Mouse (Mus musculus) urinary bladder, postnatal 36 days (tissue): ENCODE results near the gene Ppp1r14a.
A peak's percentile ranks its signal among the peaks of the same experiment; 100 is the strongest.

ENCODE experiments used
- DNase-seq, 2 experiments: peaks; one replicate each; pipeline ENCODE4 v3.0.0; 2022; ENCODE audit warnings: low spot score in 2 of 2, mixed read lengths in 1 of 2

The Ppp1r14a gene

GRCm38 (mm10) chr7:29279261-29279660 lies 9.8 kb upstream of the Ppp1r14a start:
- no peak for DNase-seq

DNA sequence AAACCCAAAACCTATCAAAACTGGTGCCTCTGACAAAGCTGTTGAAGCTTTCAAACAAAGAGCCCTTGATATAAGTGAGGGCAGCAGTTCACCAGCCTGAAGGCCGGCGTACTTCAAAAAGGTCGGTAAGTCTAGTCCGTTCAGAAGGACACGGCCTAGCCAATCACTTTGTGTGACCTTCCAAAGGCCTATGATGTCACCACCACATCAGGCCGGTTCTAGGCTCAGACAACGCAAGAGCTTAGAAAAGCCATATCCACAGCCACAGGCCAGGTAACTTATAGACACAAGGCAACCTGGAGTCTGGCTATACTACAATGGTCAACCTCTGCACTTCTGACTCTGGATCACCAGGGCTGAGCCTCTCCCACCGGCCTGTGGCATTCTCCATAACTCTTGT lies 9.2 kb upstream of the Ppp1r14a start:
- no peak for DNase-seq

DNA sequence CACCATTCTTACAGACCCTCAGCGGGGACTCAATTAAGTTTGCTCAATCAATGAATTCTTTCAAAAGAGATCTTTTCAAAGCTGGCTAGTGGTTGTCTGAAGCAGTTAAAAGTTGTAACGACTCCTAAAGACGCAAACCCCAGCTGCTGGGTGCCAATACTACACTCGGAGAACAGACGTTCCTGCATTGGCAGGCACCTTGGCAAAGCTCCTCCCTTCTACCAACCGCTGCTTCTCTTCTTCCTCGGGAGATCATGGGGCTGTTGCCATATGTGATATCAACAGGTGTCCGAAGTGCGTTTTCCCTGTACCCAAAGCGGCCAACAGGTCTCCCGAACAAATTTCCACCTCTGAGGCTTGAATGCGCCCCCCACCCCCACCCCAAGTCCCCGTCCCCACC lies 8.3 kb upstream of the Ppp1r14a start:
- DNase-seq = no peak

DNA sequence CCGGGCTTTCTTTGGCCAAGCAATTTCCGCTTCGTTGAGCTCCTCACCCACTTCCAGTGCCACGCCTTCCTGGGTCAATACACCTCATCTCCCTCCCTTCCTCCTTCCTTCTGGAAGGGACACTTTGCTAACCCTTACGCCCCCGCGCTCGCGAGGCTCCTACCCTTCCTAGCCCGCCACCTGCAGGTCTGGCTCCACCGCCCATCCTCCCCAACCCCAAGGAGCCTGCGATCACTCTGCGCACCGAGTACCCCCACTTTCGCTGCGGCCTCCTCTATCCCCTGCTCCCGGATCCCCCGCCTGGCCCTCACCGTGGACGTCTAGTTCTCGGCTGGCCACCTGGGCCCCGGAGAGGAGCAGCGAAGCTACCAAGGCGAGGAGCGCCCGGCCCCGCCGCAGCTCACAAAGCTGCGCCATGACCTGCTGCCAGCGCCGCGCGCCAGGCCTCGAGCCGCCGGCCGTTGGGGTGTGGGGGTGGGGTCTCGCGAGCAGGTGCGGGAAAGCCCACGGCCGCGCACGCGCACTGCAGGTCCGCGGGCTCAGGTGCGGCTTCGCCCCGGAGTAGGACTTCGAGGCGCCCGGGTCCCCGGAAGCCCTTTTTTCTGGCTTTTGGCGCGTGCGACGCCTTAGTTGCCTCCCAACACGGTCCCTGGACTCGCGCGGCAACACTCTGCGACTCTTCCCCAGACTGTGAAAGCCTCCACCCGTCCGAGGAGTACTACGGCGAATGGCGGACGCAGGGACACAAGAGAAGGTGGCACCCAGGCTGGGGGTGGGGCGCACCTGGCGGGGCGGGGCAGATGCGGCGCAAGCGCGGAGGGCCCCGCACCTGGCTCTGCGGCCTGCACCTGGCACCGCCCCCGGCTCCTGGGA lies 7.7 kb upstream of the Ppp1r14a start, which contains the start of gene Spint2:
Spint2 (minus strand) TSS at position 712 of the 873 bp plus-strand sequence.
- peak; percentile 86 to 88 for DNase-seq

GRCm38 (mm10) chr7:29282074-29282554 lies 7.0 kb upstream of the Ppp1r14a start:
- no peak for DNase-seq

- no peak for DNase-seq
Measured at GRCm38 (mm10) chr7:29283876-29284275, 5.2 kb upstream of the Ppp1r14a start.

GRCm38 (mm10) chr7:29284523-29284922 lies 4.6 kb upstream of the Ppp1r14a start:
- DNase-seq = no peak

DNA sequence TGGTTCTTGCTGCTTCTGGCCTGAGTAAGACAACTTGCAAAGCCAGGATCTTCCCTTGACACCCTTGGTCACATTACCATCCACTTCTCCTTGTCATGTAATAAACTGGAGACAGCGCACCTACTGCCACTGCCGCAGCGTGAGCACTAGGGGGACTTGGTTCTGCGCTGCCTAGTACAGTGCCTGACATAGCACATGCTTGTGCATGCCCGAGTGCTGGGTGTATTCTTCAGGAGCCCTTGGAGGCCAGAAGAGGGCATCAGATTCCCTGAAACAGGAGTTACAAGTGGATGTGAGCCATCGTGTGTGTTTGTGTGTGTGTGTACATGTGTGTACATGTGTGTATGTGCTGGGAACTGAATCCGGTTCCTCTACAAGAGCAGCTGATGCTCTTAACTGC lies 1.6 kb upstream of the Ppp1r14a start:
- no peak for DNase-seq

DNA sequence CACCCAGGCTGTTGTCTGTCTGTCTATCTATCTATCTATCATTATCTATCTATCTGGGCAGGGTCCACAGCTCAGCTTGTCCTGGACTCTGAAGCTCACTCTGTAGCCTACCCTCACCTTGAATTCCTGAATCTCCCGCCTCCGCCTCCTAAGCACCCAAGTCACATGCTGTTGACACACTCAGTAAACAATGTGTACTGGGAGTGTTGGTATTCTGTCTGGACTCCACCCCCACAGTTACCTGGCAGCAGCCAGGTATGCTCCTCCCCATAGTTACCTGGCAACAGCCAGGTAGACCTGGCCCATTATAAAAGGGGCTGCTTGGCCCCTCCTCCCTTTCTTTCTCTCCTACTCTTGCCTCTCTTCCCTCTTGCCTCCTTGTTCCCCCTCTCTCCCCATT lies 1.0 kb upstream of the Ppp1r14a start:
- no peak for DNase-seq

- DNase-seq = no peak
Measured at GRCm38 (mm10) chr7:29289856-29290255, 748 bp downstream of the Ppp1r14a start.

DNA sequence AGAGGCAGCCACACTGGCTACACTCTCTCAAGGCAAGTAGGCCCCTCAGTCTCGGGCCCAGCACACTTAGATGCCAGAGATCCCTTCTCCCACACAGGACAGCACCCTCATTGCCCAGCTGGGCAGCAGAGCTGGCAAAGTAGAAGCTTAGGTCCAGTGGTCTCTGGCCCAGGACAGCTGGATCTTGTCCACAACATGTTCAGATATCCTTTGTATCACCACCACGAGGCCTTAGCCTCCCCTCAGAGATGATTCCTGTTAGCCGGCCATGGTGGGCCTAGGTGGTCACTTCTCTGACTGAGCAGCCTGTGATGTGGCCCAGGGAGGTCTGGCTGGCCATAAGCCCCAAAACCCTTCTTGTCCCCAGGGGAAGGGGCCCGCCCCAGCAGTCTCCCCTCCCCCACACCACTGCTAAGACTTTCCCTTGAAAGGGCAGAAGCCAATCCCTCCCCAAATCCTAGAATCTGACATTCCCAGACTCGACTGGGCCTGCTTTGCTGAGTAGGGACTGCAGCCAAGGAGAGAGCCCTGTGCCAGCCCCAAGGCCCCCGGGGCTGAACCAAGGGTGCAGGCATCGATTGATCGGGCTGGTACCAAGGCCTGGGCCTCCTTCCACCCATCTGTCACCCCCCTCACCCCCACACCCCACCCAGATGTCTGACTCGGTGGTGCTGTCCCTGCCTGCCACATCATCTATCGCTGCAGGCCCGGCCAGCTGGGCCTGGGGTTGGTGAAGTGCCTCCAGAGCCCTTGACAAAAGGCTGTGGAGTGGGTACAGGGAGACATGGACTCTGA lies 1.8 kb downstream of the Ppp1r14a start:
- no peak for DNase-seq

DNA sequence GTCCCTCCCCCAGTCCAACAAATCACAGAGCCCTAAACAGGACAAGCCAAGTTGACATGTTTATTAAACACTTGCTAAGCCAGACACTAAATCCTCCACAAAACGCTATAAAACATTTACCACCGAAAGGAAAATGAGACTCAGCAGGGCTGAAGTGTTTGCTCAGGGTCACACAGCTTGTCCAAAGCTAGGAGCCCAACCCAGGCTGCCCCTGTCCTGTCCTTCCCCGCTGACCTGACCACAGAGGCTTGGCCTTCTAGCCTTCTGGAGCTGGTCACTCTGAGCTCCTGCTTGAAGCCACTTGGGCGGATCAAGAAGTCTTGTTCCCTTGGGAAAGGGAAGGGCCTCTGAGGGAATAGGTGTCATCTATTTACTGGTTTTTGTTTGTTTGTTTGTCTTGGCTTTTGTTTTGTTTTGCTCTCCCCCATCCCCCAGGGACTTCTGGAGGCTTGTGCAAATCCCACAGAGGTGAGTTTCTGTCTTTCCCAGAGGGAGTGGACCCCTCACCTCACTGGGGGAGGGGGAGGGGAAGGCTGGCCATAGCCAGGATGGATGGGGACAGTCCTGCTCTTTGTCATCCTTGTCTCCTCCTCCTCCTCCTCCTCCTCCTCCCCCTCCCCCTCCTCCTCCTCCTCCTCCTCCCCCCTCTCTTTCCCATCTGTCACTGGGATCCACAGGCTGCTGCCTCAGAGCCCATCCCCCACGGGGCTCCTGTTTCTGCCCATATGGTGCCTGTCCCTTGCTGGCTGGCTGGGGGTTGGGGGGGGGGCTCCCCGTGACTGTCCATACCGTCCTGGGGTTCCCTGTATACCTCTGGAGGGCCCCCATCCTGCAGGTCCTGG lies 2.7 kb downstream of the Ppp1r14a start:
- no peak for DNase-seq

GRCm38 (mm10) chr7:29292458-29293098 lies 3.5 kb downstream of the Ppp1r14a start:
- DNase-seq = no peak

- DNase-seq = peak in 1 of 2 experiments; percentile 42
Measured at GRCm38 (mm10) chr7:29293131-29294065, 4.3 kb downstream of the Ppp1r14a start.

- DNase-seq = no peak
Measured at GRCm38 (mm10) chr7:29294111-29294761, 5.1 kb downstream of the Ppp1r14a start.

DNA sequence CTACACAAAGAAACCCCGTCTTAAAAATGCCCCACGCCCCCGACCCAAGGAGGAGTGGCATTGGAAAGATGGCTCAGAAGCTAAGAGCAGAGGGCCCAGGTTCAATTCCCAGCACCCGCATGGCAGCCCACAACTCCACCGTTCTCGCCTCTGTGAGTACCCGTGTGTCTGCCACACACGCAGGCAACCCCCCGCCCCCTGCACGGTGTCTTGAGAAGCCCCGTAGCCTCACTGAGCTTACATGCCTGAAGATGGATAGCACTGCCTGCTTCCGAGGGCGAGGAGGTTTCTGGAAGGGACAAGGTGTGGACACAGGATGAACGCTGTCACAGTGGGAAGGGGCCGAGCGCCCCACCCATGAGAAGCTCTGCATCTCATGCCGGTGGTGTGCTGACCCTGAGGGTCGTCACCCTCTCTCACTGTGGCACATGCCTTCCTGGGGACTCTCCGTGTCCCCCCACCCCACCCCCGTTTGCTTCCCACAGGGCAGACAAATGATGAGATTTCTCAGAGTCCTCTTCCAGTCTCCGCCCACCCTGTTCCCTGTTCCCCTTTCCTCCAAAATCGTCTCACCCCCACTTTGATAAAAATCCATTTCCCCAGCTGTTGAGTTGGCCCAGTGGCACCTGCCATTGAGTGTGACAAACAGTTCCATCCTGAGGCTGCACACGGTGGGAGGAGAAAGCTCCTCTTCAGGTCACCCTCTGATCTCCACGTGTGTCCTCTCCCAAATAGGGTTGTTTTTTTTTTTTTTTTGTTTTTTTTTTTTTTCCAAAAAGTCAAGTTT lies 6.9 kb downstream of the Ppp1r14a start:
- DNase-seq = no peak

DNA sequence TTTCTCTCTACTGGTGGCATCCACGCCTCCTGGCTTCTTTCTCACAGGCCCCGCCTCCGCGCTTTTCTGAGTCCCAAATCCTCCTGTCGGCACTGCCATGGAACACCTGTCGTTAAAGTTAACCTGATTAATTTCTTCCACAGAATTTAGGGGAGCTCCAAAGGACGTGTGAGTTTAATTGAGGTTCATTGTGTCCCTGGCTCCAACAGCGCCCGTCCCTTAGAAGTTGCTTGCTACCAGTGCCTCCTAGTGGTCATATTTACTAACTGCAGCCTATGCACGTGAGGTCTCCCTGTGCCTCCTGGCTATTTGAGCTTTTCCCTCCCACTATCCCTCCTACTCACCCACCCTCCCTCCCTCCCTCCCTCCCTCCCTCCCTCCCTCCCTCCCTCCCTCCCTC lies 7.9 kb downstream of the Ppp1r14a start:
- DNase-seq = peak in 1 of 2 experiments; percentile 67

- peak in 1 of 2 experiments; percentile 61 for DNase-seq
Measured at GRCm38 (mm10) chr7:29301127-29301566, 12.0 kb downstream of the Ppp1r14a start.

DNA sequence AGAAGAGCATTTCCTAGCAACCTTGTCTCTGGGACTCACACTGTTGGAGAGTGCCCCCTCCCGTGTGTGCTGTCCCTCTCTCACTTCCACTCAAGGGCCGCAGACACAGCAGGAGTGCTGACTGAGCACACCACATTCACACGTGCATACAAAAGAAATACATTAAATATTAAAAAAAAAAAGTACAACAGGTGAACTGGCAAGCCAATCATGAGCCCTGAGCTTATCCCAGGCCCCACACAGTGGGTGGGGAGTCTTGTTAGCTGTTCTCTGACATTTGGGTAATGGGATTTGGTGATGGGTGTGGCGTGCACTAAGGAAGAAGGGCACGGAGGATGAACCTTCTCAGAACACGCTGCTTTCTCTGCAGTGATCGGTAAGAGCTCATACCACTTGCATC lies 13.5 kb downstream of the Ppp1r14a start:
- no peak for DNase-seq
